Comparison of ENCODE assay signal across 15 mouse cellular contexts in the genomic region with DNA sequence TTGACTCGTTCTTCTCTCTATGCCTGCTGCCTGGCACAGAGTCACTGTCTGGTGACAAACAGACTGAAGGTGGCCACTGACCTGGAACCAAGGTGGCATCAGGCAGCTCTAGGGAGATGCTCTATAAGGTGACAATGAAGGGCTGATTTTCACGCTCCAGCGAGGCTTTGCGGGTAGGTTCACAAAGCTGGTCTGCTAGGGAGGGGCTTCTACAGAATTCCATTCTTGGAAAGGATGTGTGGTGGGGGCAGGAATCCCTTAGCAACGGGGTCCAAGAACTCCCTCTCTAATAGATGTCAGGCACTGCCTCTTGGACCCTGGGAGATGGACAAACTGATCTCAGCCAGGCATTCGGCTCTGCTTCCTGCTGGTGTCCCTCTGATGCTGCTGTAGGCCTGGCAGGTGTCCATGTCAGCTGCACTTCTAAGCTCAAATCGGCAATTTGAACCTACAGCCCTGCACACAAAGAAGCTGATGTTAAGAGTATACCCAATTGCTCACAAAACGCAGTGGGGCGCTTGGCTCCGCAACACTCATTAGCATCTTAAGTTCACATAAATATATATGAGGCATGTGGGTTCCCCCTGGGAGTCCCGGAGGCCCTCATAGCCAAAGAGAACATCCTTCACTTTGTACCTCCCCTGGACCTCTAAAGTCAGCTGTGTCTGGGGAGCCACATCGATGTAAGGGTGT. TPM values are rescaled to one million over a fixed set of nuclear protein-coding genes. Genes with fewer than 3 reads are reported as not detected.
DNase-seq lines count a peak whose midpoint lies in the region; ATAC-seq and TF ChIP-seq lines count a peak whose summit lies in the region.
"Had no signal": no experiment of that assay in that cellular context is flagged by ENCODE, and none has a peak within 500 bp of the region (broad histone marks: within the 10 kb centered on the region; RNA-seq: fewer than 3 reads in every experiment).

No protein-coding gene starts in this region.

- ATAC-seq in kidney, embryonic 14.5 days (ENCODE audit: low FRiP score, low TSS enrichment): peak; percentile 33
- peak; percentile 16; the same call in 1 of the 2 replicates for ATAC-seq in forebrain, postnatal 0 days
- ATAC-seq in midbrain, embryonic 16.5 days: peak; percentile 30; the same call in 1 of the 2 replicates
- no peak; the same call in 1 of the 2 replicates for ATAC-seq in frontal cortex, adult (ENCODE audit: low TSS enrichment)
- ATAC-seq: activated CD4-positive, CD25-positive, alpha-beta regulatory T cell, adult 4 months had no signal

- no peaks in the 10 kb centered on the region for H3K27me3 ChIP-seq in kidney, embryonic 14.5 days (ENCODE audit: control insufficient read depth, insufficient read depth, low read length)
- no peaks in the 10 kb centered on the region for H3K27me3 ChIP-seq in embryonic facial prominence, embryonic 10.5 days (replicated peaks; ENCODE audit: low read depth, poor library complexity, severe bottlenecking)
- H3K27me3 ChIP-seq in forebrain, postnatal 0 days (ENCODE audit: insufficient read depth, low read length): no peaks in the 10 kb centered on the region
- no peaks in the 10 kb centered on the region for H3K27me3 ChIP-seq in midbrain, embryonic 16.5 days (ENCODE audit: control insufficient read depth, insufficient read depth, low read depth, low read length)

- no peaks in the 10 kb centered on the region for H3K36me3 ChIP-seq in kidney, embryonic 14.5 days (ENCODE audit: control insufficient read depth, insufficient read depth, low read length)
- H3K36me3 ChIP-seq in embryonic facial prominence, embryonic 10.5 days (replicated peaks): peaks cover 15% of the 10 kb centered on the region
- H3K36me3 ChIP-seq in forebrain, postnatal 0 days (ENCODE audit: insufficient read depth): no peaks in the 10 kb centered on the region
- H3K36me3 ChIP-seq in midbrain, embryonic 16.5 days (ENCODE audit: control insufficient read depth, insufficient read depth, low read length): no peaks in the 10 kb centered on the region

- TF ChIP-seq CTCF in forebrain, postnatal 0 days (IDR thresholded peaks at IDR 0.05; ENCODE audit: low read depth): no peak

- peaks cover 38% of the 10 kb centered on the region for H3K4me1 ChIP-seq in kidney, embryonic 14.5 days (ENCODE audit: control insufficient read depth, insufficient read depth, low read length)
- H3K4me1 ChIP-seq in embryonic facial prominence, embryonic 10.5 days: peaks cover 68% of the 10 kb centered on the region
- peaks cover 13% of the 10 kb centered on the region; the same call in 1 of the 2 replicates for H3K4me1 ChIP-seq in forebrain, postnatal 0 days (ENCODE audit: insufficient read depth)
- H3K4me1 ChIP-seq in midbrain, embryonic 16.5 days (ENCODE audit: control insufficient read depth, insufficient read depth, low read length): peaks cover 17% of the 10 kb centered on the region; the same call in 1 of the 2 replicates

- no peak for DNase-seq in kidney, postnatal 4 days
- no peak for DNase-seq in embryonic facial prominence, embryonic 10.5 days (ENCODE audit: low spot score)
- peak; percentile 39 for DNase-seq in forebrain, postnatal 0 days
- no peak for DNase-seq in testis, postnatal 10 days (ENCODE audit: low spot score)
- no peak for DNase-seq in lung, postnatal 25 days (ENCODE audit: low spot score)
- DNase-seq: heart, postnatal 36 days; thymus, postnatal 4 days had no signal

- H3K9ac ChIP-seq in kidney, embryonic 14.5 days (ENCODE audit: low read depth, low read length): no peak overlapping the region
- no peak overlapping the region for H3K9ac ChIP-seq in forebrain, postnatal 0 days
- H3K9ac ChIP-seq in midbrain, embryonic 16.5 days (ENCODE audit: low read depth, low read length): no peak overlapping the region

- no peak overlapping the region for H3K4me2 ChIP-seq in kidney, embryonic 14.5 days (replicated peaks; ENCODE audit: low read depth, low read length)
- H3K4me2 ChIP-seq in forebrain, postnatal 0 days (ENCODE audit: low read depth): no peak overlapping the region
- H3K4me2 ChIP-seq in midbrain, embryonic 16.5 days (ENCODE audit: low read length): no peak overlapping the region; the same call in 1 of the 2 replicates

- peak overlapping the region; percentile 70; the same call in 1 of the 2 replicates for H3K27ac ChIP-seq in kidney, embryonic 14.5 days (ENCODE audit: low read depth, low read length)
- H3K27ac ChIP-seq in embryonic facial prominence, embryonic 10.5 days (replicated peaks): 0 out of 2 replicates have a peak overlapping the region, but pooled peaks have one; percentile 31
- H3K27ac ChIP-seq in forebrain, postnatal 0 days (ENCODE audit: low read depth, low read length): peak overlapping the region; percentile 60
- peak overlapping the region; percentile 36 for H3K27ac ChIP-seq in midbrain, embryonic 16.5 days (ENCODE audit: low read length)

- H3K4me3 ChIP-seq in kidney, embryonic 14.5 days (ENCODE audit: low read length): no peak overlapping the region
- H3K4me3 ChIP-seq in embryonic facial prominence, embryonic 10.5 days: no peak overlapping the region
- H3K4me3 ChIP-seq in forebrain, postnatal 0 days (ENCODE audit: low read depth, low read length): no peak overlapping the region
- no peak overlapping the region for H3K4me3 ChIP-seq in midbrain, embryonic 16.5 days (ENCODE audit: low read depth, low read length)

- no peaks in the 10 kb centered on the region for H3K9me3 ChIP-seq in kidney, embryonic 14.5 days (ENCODE audit: control insufficient read depth, low read length)
- no peaks in the 10 kb centered on the region for H3K9me3 ChIP-seq in embryonic facial prominence, embryonic 10.5 days
- no peaks in the 10 kb centered on the region for H3K9me3 ChIP-seq in forebrain, postnatal 0 days (ENCODE audit: low read length)
- no peaks in the 10 kb centered on the region for H3K9me3 ChIP-seq in midbrain, embryonic 16.5 days (replicated peaks; ENCODE audit: control insufficient read depth, low read length, poor library complexity, severe bottlenecking)

- WGBS in kidney, embryonic 14.5 days: 46% methylated on average over 12 of the region's 12 CpGs
- WGBS in embryonic facial prominence, embryonic 10.5 days: 72% methylated on average over 12 of the region's 12 CpGs
- 24% methylated on average over 12 of the region's 12 CpGs for WGBS in forebrain, postnatal 0 days
- WGBS in midbrain, embryonic 16.5 days: 12% methylated on average over 12 of the region's 12 CpGs

RNA-seq across cellular contexts. Expression of gene Clmp, which starts 22.8 kb away (rescaled TPM):
- 39.0 and 41.5 TPM in 2 replicates for polyA plus RNA-seq in kidney, embryonic 14.5 days (2014; fragmentation: Nextera tagmentation; extraction: Ambion mirVana)
- polyA plus RNA-seq in embryonic facial prominence, embryonic 10.5 days (2016; fragmentation: Nextera tagmentation; extraction: Ambion mirVana): 35.5 and 45.6 TPM in 2 replicates
- 68.5 and 75.4 TPM in 2 replicates for total RNA-seq in forebrain, postnatal 0 days (2014; rRNA removed)
- 49.4 and 53.5 TPM in 2 replicates for polyA plus RNA-seq in forebrain, postnatal 0 days (2015; fragmentation: Nextera tagmentation; extraction: Ambion mirVana)
- 50.3 and 50.9 TPM in 2 replicates for polyA plus RNA-seq in midbrain, embryonic 16.5 days (2015; fragmentation: Nextera tagmentation; extraction: Ambion mirVana)

RNA-seq across cellular contexts. Expression of gene Gm21915, which starts 38.2 kb away (rescaled TPM):
- polyA plus RNA-seq in kidney, embryonic 14.5 days (2014; fragmentation: Nextera tagmentation; extraction: Ambion mirVana): not detected in 2 replicates
- polyA plus RNA-seq in embryonic facial prominence, embryonic 10.5 days (2016; fragmentation: Nextera tagmentation; extraction: Ambion mirVana): not detected in 2 replicates
- not detected in 2 replicates for total RNA-seq in forebrain, postnatal 0 days (2014; rRNA removed)
- not detected in 2 replicates for polyA plus RNA-seq in forebrain, postnatal 0 days (2015; fragmentation: Nextera tagmentation; extraction: Ambion mirVana)
- not detected in 2 replicates for polyA plus RNA-seq in midbrain, embryonic 16.5 days (2015; fragmentation: Nextera tagmentation; extraction: Ambion mirVana)
- total RNA-seq: heart, postnatal 36 days; layer of hippocampus, postnatal 25 days had no signal
- polyA plus RNA-seq: activated CD4-positive, CD25-positive, alpha-beta regulatory T cell, adult 4 months; cortical plate, adult 2 months; liver, embryonic 16.5 days; spleen, adult 2 months had no signal
